8 mouse cellular contexts compared by ENCODE assay signal in genomic region chr6:118065837-118066198, GRCm38 (mm10). TPM values are rescaled to one million over a fixed set of nuclear protein-coding genes. Genes with fewer than 3 reads are reported as not detected.
DNase-seq lines count a peak whose midpoint lies in the region; ATAC-seq and TF ChIP-seq lines count a peak whose summit lies in the region.

No protein-coding gene starts in this region.

- H3K4me3 ChIP-seq in heart, embryonic 14.5 days (ENCODE audit: control insufficient read depth in 1 of 2, insufficient read depth in 1 of 2, low read depth in 1 of 2, low read length in 2 of 2): peak overlapping the region; percentile 50 to 51
- peak overlapping the region; percentile 82 for H3K4me3 ChIP-seq in E14TG2a.4 (replicated peaks; ENCODE audit: low read length)
- H3K4me3 ChIP-seq in forebrain, embryonic 15.5 days: peak overlapping the region; percentile 46
- peak overlapping the region; percentile 44 for H3K4me3 ChIP-seq in liver, postnatal 0 days (ENCODE audit: low read depth, low read length)

- H3K4me1 ChIP-seq in heart, embryonic 14.5 days (ENCODE audit: control insufficient read depth in 2 of 2, insufficient read depth in 2 of 2, low read length in 2 of 2): peaks cover 4 to 13% of the 10 kb centered on the region in 2 experiments; a peak in 2 of 4 replicates
- peaks cover 41% of the 10 kb centered on the region for H3K4me1 ChIP-seq in E14TG2a.4 (replicated peaks; ENCODE audit: low read depth, low read length)
- H3K4me1 ChIP-seq in forebrain, embryonic 15.5 days: peaks cover 28% of the 10 kb centered on the region
- H3K4me1 ChIP-seq in liver, postnatal 0 days (ENCODE audit: insufficient read depth): peaks cover 10% of the 10 kb centered on the region; the same call in 1 of the 2 replicates

- no peak overlapping the region for H3K27ac ChIP-seq in heart, embryonic 14.5 days (replicated peaks in 1 of 2; ENCODE audit: control insufficient read depth in 1 of 2, insufficient read depth in 1 of 2, low read depth in 2 of 2, low read length in 2 of 2)
- H3K27ac ChIP-seq in forebrain, embryonic 15.5 days (replicated peaks): no peak overlapping the region
- no peak overlapping the region for H3K27ac ChIP-seq in liver, postnatal 0 days (ENCODE audit: low read depth)

- ATAC-seq in heart, embryonic 14.5 days (ENCODE audit: insufficient number of reproducible peaks, insufficient read depth, low FRiP score, low read depth): 0 out of 2 replicates have a peak, but pooled peaks have one; percentile 14
- peak; percentile 67 for ATAC-seq in forebrain, embryonic 15.5 days (replicated peaks)
- ATAC-seq in liver, postnatal 0 days: no peak

- H3K27me3 ChIP-seq in heart, embryonic 14.5 days (ENCODE audit: control insufficient read depth, insufficient read depth, low read length): peaks cover 23% of the 10 kb centered on the region
- H3K27me3 ChIP-seq in E14TG2a.4 (ENCODE audit: insufficient read depth, low read length): peaks cover 14% of the 10 kb centered on the region; the same call in 1 of the 2 replicates
- no peaks in the 10 kb centered on the region for H3K27me3 ChIP-seq in forebrain, embryonic 15.5 days
- H3K27me3 ChIP-seq in liver, postnatal 0 days (ENCODE audit: insufficient read depth, low read length): peaks cover 36% of the 10 kb centered on the region

- H3K36me3 ChIP-seq in heart, embryonic 14.5 days (ENCODE audit: control insufficient read depth, insufficient read depth, low read length): no peaks in the 10 kb centered on the region
- H3K36me3 ChIP-seq in E14TG2a.4 (ENCODE audit: insufficient read depth, low read length): no peaks in the 10 kb centered on the region
- no peaks in the 10 kb centered on the region for H3K36me3 ChIP-seq in forebrain, embryonic 15.5 days
- H3K36me3 ChIP-seq in liver, postnatal 0 days (replicated peaks; ENCODE audit: insufficient read depth, low read length): no peaks in the 10 kb centered on the region

- DNase-seq in heart, adult 9 months (ENCODE audit: low spot score in 2 of 2): no peak
- no peak for DNase-seq in liver, postnatal 0 days
- DNase-seq in adrenal gland, adult 2 months: no peak
- no peak for DNase-seq in spleen, postnatal 36 days (ENCODE audit: low spot score in 2 of 2)
- no peak for DNase-seq in gastrocnemius, postnatal 14 days

- intact Hi-C loops in gastrocnemius, postnatal 14 days (cut with DNase I; ENCODE audit: low total_unique reads): no loop called here

- H3K9ac ChIP-seq in heart, embryonic 14.5 days (ENCODE audit: low read length): peak overlapping the region; percentile 68
- H3K9ac ChIP-seq in forebrain, embryonic 15.5 days (replicated peaks): peak overlapping the region; percentile 51
- H3K9ac ChIP-seq in liver, postnatal 0 days (replicated peaks): no peak overlapping the region

- WGBS in heart, embryonic 14.5 days: 0% methylated on average over 12 of the region's 12 CpGs
- WGBS in forebrain, embryonic 15.5 days: 2% methylated on average over 12 of the region's 12 CpGs
- WGBS in liver, postnatal 0 days (ENCODE audit: insufficient replicate concordance): 3% methylated on average over 12 of the region's 12 CpGs

- no peak for TF ChIP-seq EP300 in liver, postnatal 0 days (IDR thresholded peaks at IDR 0.05; ENCODE audit: low read depth)

- peak overlapping the region; percentile 99 for H3K4me2 ChIP-seq in heart, embryonic 14.5 days (ENCODE audit: low read length)
- peak overlapping the region; percentile 92 for H3K4me2 ChIP-seq in forebrain, embryonic 15.5 days (replicated peaks)
- H3K4me2 ChIP-seq in liver, postnatal 0 days (ENCODE audit: low read depth, low read length): peak overlapping the region; percentile 79

- no peak for TF ChIP-seq CTCF in E14TG2a.4 (conservative IDR thresholded peaks at IDR 0.05; ENCODE audit: low read length)
- TF ChIP-seq CTCF in liver, postnatal 0 days (IDR thresholded peaks at IDR 0.05; ENCODE audit: low read depth): no peak

- no peaks in the 10 kb centered on the region for H3K9me3 ChIP-seq in heart, embryonic 14.5 days (ENCODE audit: control insufficient read depth, low read length)
- no peaks in the 10 kb centered on the region for H3K9me3 ChIP-seq in E14TG2a.4 (ENCODE audit: low read length)
- no peaks in the 10 kb centered on the region for H3K9me3 ChIP-seq in forebrain, embryonic 15.5 days
- no peaks in the 10 kb centered on the region for H3K9me3 ChIP-seq in liver, postnatal 0 days (ENCODE audit: low read length)

RNA-seq across cellular contexts. Expression of gene Rasgef1a, which starts 54.6 kb away (rescaled TPM):
- 0.19 and 0.32 TPM in 2 replicates for polyA plus RNA-seq in heart, embryonic 14.5 days (2014; fragmentation: Nextera tagmentation; extraction: Ambion mirVana)
- polyA plus RNA-seq in forebrain, embryonic 15.5 days (2015; fragmentation: Nextera tagmentation; extraction: Ambion mirVana): 3.7 and 4.1 TPM in 2 replicates
- polyA plus RNA-seq in liver, postnatal 0 days (2015; fragmentation: Nextera tagmentation; extraction: Ambion mirVana): 0.06 and 0.11 TPM in 2 replicates
- under 1 TPM; 0.20 to 0.31 TPM for total RNA-seq in adrenal gland, adult 2 months (2021)
- 0.07 and 0.37 TPM in 2 replicates for polyA plus RNA-seq in adrenal gland, adult 2 months (2012; rRNA removed)
- total RNA-seq in gastrocnemius, postnatal 14 days (2021): under 1 TPM; 0.27 to 0.29 TPM
